Mouse (Mus musculus): ENCODE measurements at regions not wholly inside any gene's neighbourhood (a gene's known extent, or its start where the extent isn't known, plus 50 kb on each side); places are given as distances from the start of the nearest gene placed in this dataset.

DNA sequence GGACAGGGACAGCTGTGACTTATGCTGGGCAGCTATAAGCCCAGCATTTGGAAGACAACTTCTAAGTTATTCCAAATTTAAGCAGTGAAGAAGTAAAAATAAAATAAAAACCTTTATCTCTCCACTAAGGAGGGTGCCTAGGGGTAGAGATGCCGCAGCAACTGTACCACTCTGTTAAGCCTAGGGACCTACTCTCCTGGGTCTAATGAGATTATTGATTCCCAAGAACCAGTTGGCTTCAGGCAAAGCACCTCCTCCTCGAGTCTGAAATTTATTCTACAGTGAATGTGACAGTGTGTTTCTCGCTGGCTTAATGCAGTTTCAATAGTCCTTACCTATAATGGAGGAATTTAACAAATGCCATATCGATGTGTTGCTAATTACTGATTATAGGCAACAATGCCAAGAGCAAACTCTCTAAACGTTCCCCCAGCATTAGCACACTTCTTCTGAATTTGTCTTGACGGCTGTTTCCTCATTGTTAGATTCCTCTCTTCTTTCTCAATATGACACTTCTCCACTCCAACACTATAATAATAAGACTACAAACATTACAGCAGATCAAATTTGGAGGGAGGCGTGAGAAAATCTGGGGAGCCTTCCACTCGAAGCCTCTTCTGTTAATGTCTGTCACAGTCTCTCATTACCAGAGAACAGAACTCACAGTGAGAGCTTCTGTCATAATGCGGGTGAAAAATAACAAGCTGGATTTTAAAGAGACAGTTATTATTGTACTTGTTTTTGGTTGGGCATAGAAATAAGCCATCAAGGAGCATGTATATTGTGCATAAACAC lies 112.6 kb upstream of the Nabp1 start:
- TF ChIP-seq MAX (IDR thresholded peaks at IDR 0.05) (no peak), CTCF (IDR thresholded peaks at IDR 0.05; ENCODE audit: control insufficient read depth, insufficient read depth, insufficient read length) (no peak), USF1 (IDR thresholded peaks at IDR 0.05; ENCODE audit: low read depth) (no peak), MYOD1 (IDR thresholded peaks at IDR 0.05; ENCODE audit: control insufficient read depth, insufficient read length, low read depth) (no peak), MYOG (IDR thresholded peaks at IDR 0.05; ENCODE audit: control insufficient read depth, extremely low read depth, insufficient read length) (no peak)
